Mouse (Mus musculus): Measurements from ENCODE around the gene Kdelc1. TPM values are rescaled to one million over a fixed set of nuclear protein-coding genes. Genes with fewer than 3 reads are reported as not detected.

Kdelc1 gene
- polyA plus RNA-seq, 1 experiment: 24.2 TPM

GRCm38 (mm10) chr1:44061836-44062235, 56.8 kb downstream of the Kdelc1 start, which contains the start of gene Gm8251:
Gene Gm8251, minus strand, starts transcription at chr1:44061936.
- DNase-seq (ENCODE audit: low read depth): no peak
- TF ChIP-seq CTCF (IDR thresholded peaks at IDR 0.05; ENCODE audit: borderline replicate concordance, extremely low read depth, insufficient read depth, insufficient read length) (no peak), POLR2A (IDR thresholded peaks at IDR 0.05; ENCODE audit: borderline replicate concordance, extremely low read depth, insufficient read depth, insufficient read length, poor library complexity, severe bottlenecking) (no peak)

- TF ChIP-seq CTCF (IDR thresholded peaks at IDR 0.05; ENCODE audit: borderline replicate concordance, extremely low read depth, insufficient read depth, insufficient read length) (no peak), POLR2A (IDR thresholded peaks at IDR 0.05; ENCODE audit: borderline replicate concordance, extremely low read depth, insufficient read depth, insufficient read length, poor library complexity, severe bottlenecking) (no peak)
- DNase-seq (ENCODE audit: low read depth): no peak
Observed at GRCm38 (mm10) chr1:44057805-44058204, 60.8 kb downstream of the Kdelc1 start.

Other genes starting within 250 kb of the Kdelc1 start
- gene Tpp2, start 185.2 kb downstream of the Kdelc1 start, polyA plus RNA-seq (2012; rRNA removed): 23.4 and 31.9 TPM in 2 replicates
- gene Mettl21c, start 98.8 kb downstream of the Kdelc1 start, polyA plus RNA-seq (2012; rRNA removed): 1.5 and 1.7 TPM in 2 replicates
- 0.15 and 0.23 TPM in 2 replicates for gene Gm8251, start 56.9 kb downstream of the Kdelc1 start, polyA plus RNA-seq (2012; rRNA removed)
- gene Tex30, start 16.4 kb downstream of the Kdelc1 start, polyA plus RNA-seq (2012; rRNA removed): 20.7 and 32.6 TPM in 2 replicates
- 19.7 and 20.9 TPM in 2 replicates for gene Bivm, start 149 bp upstream of the Kdelc1 start, polyA plus RNA-seq (2012; rRNA removed)
- gene Ercc5, start 28.9 kb upstream of the Kdelc1 start, polyA plus RNA-seq (2012; rRNA removed): 28.5 and 28.7 TPM in 2 replicates
- gene Mettl21e, start 100.2 kb upstream of the Kdelc1 start, polyA plus RNA-seq (2012; rRNA removed): not detected in 2 replicates

All from brain, embryonic 14.5 days (tissue).